Mouse (Mus musculus): ENCODE results near the gene Ccdc136.
A peak's percentile ranks its signal among the peaks of the same experiment; 100 is the strongest.

Gene Ccdc136

GRCm38 (mm10) chr6:29394286-29394685 is 1.8 kb upstream of the Ccdc136 start:
- DNase-seq (ENCODE audit: low spot score in 2 of 2): no peak

GRCm38 (mm10) chr6:29396714-29397540 is 818 bp downstream of the Ccdc136 start:
- no peak for DNase-seq (ENCODE audit: low spot score in 2 of 2)

- no peak for DNase-seq (ENCODE audit: low spot score in 2 of 2)
These were observed 1.5 kb downstream of the Ccdc136 start for GRCm38 (mm10) chr6:29397575-29397974.

- DNase-seq (ENCODE audit: low spot score in 2 of 2): no peak
These were observed 3.7 kb downstream of the Ccdc136 start for GRCm38 (mm10) chr6:29399851-29400250.

GRCm38 (mm10) chr6:29402693-29403342 is 6.7 kb downstream of the Ccdc136 start:
- no peak for DNase-seq (ENCODE audit: low spot score in 2 of 2)

- DNase-seq (ENCODE audit: low spot score in 2 of 2): no peak
These were observed 10.3 kb downstream of the Ccdc136 start for GRCm38 (mm10) chr6:29406412-29406811.

- no peak for DNase-seq (ENCODE audit: low spot score in 2 of 2)
These were observed 19.3 kb downstream of the Ccdc136 start for GRCm38 (mm10) chr6:29415446-29415845.

- DNase-seq (ENCODE audit: low spot score in 2 of 2): no peak
These were observed 24.5 kb downstream of the Ccdc136 start for GRCm38 (mm10) chr6:29420596-29420995.

GRCm38 (mm10) chr6:29425118-29425517 is 29.0 kb downstream of the Ccdc136 start:
- no peak for DNase-seq (ENCODE audit: low spot score in 2 of 2)

GRCm38 (mm10) chr6:29426331-29426730 is 30.2 kb downstream of the Ccdc136 start:
- DNase-seq (ENCODE audit: low spot score in 2 of 2): no peak

GRCm38 (mm10) chr6:29428171-29428570 is 32.1 kb downstream of the Ccdc136 start:
- DNase-seq (ENCODE audit: low spot score in 2 of 2): no peak

GRCm38 (mm10) chr6:29430681-29431420 is 34.7 kb downstream of the Ccdc136 start:
- no peak for DNase-seq (ENCODE audit: low spot score in 2 of 2)

- no peak for DNase-seq (ENCODE audit: low spot score in 2 of 2)
These were observed 35.4 kb downstream of the Ccdc136 start for GRCm38 (mm10) chr6:29431473-29431872.

- DNase-seq (ENCODE audit: low spot score in 2 of 2): no peak
These were observed 36.0 kb downstream of the Ccdc136 start for GRCm38 (mm10) chr6:29432156-29432555.

- DNase-seq (ENCODE audit: low spot score in 2 of 2): no peak
These were observed 36.5 kb downstream of the Ccdc136 start for GRCm38 (mm10) chr6:29432676-29433037.

- DNase-seq (ENCODE audit: low spot score in 2 of 2): peak in 1 of 2 experiments; percentile 44
These were observed 37.1 kb downstream of the Ccdc136 start, which contains the start of gene Flnc for GRCm38 (mm10) chr6:29433038-29433803. Gene Flnc, plus strand, starts transcription at chr6:29433256.

GRCm38 (mm10) chr6:29433804-29434795 is 38.0 kb downstream of the Ccdc136 start:
- peak in 1 of 2 experiments; percentile 18 for DNase-seq (ENCODE audit: low spot score in 2 of 2)

GRCm38 (mm10) chr6:29434911-29435691 is 39.0 kb downstream of the Ccdc136 start:
- DNase-seq (ENCODE audit: low spot score in 2 of 2): no peak

GRCm38 (mm10) chr6:29435940-29436451 is 39.9 kb downstream of the Ccdc136 start:
- DNase-seq (ENCODE audit: low spot score in 2 of 2): no peak
